ENCODE assay signal across 9 mouse cellular contexts in the genomic region with DNA sequence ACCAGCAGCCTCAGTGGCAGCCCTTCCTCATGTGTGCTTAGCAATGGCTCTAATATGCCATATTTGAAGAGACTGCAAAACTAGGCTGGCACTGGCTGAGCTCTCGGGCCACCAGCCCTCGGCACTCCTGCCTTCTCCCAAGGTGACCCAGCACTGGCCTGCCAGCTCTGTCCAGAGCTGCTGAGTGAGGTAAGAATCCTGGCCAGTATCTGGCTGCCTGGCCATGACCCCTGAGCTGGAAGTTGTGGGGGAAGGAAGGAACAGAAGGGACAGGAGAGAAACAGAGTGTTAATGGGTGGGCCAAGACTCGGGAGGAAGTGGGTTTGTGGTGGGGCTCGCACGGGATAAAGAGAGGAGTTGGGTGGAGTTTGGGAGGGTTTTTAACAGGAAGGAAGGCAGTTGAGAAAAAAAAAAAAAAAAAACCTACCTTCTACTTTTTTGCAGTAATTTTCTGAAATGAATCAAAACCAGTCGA. TPM values are rescaled to one million over a fixed set of nuclear protein-coding genes. Genes with fewer than 3 reads are reported as not detected.
DNase-seq lines count a peak whose midpoint lies in the region; ATAC-seq and TF ChIP-seq lines count a peak whose summit lies in the region.
"Had no signal": no experiment of that assay in that cellular context is flagged by ENCODE, and none has a peak within 500 bp of the region (broad histone marks: within the 10 kb centered on the region; RNA-seq: fewer than 3 reads in every experiment).

No protein-coding gene starts in this region.

- no peaks in the 10 kb centered on the region for H3K9me3 ChIP-seq in heart, embryonic 12.5 days (replicated peaks)
- H3K9me3 ChIP-seq in limb, embryonic 12.5 days: no peaks in the 10 kb centered on the region
- H3K9me3 ChIP-seq in midbrain, embryonic 15.5 days: no peaks in the 10 kb centered on the region
- no peaks in the 10 kb centered on the region for H3K9me3 ChIP-seq in forebrain, embryonic 14.5 days (replicated peaks; ENCODE audit: control insufficient read depth, low read length)

- no peaks in the 10 kb centered on the region for H3K27me3 ChIP-seq in spleen, adult 2 months (ENCODE audit: control insufficient read depth, insufficient read depth, low read length)
- H3K27me3 ChIP-seq in heart, embryonic 12.5 days (replicated peaks): no peaks in the 10 kb centered on the region
- H3K27me3 ChIP-seq in limb, embryonic 12.5 days: no peaks in the 10 kb centered on the region
- H3K27me3 ChIP-seq in midbrain, embryonic 15.5 days (replicated peaks): no peaks in the 10 kb centered on the region
- H3K27me3 ChIP-seq in forebrain, embryonic 14.5 days (replicated peaks; ENCODE audit: control insufficient read depth, insufficient read depth, low read length): no peaks in the 10 kb centered on the region
- H3K27me3 ChIP-seq: Patski had no signal

- H3K27ac ChIP-seq in spleen, adult 2 months (ENCODE audit: insufficient read depth, low read length): peak overlapping the region; percentile 87
- H3K27ac ChIP-seq in heart, embryonic 12.5 days (ENCODE audit: poor library complexity, severe bottlenecking): peak overlapping the region; percentile 95
- peak overlapping the region; percentile 60; the same call in 1 of the 2 replicates for H3K27ac ChIP-seq in limb, embryonic 12.5 days
- no peak overlapping the region for H3K27ac ChIP-seq in midbrain, embryonic 15.5 days
- H3K27ac ChIP-seq in forebrain, embryonic 14.5 days (ENCODE audit: low read depth, low read length): no peak overlapping the region

- H3K9ac ChIP-seq in heart, embryonic 12.5 days: peak overlapping the region; percentile 14; the same call in 1 of the 2 replicates
- H3K9ac ChIP-seq in limb, embryonic 12.5 days (replicated peaks): no peak overlapping the region; the same call in 1 of the 2 replicates
- no peak overlapping the region for H3K9ac ChIP-seq in midbrain, embryonic 15.5 days
- H3K9ac ChIP-seq in forebrain, embryonic 14.5 days (ENCODE audit: low read length): no peak overlapping the region

- H3K36me3 ChIP-seq in spleen, adult 2 months (ENCODE audit: control insufficient read depth, insufficient read depth, low read length): no peaks in the 10 kb centered on the region
- no peaks in the 10 kb centered on the region for H3K36me3 ChIP-seq in heart, embryonic 12.5 days
- H3K36me3 ChIP-seq in limb, embryonic 12.5 days: no peaks in the 10 kb centered on the region
- no peaks in the 10 kb centered on the region for H3K36me3 ChIP-seq in midbrain, embryonic 15.5 days (replicated peaks)
- no peaks in the 10 kb centered on the region for H3K36me3 ChIP-seq in forebrain, embryonic 14.5 days (ENCODE audit: control insufficient read depth, insufficient read depth, low read length)

- peak; percentile 71 for ATAC-seq in heart, embryonic 12.5 days (ENCODE audit: insufficient number of reproducible peaks, low FRiP score)
- no peak for ATAC-seq in limb, embryonic 12.5 days (ENCODE audit: insufficient number of reproducible peaks, insufficient read depth, low FRiP score, low TSS enrichment, low read depth)
- peak; percentile 13; the same call in 1 of the 2 replicates for ATAC-seq in neutrophil, adult 5-6 weeks (ENCODE audit: extremely low read depth, insufficient number of reproducible peaks, low FRiP score, poor library complexity, severe bottlenecking)
- ATAC-seq in midbrain, embryonic 15.5 days (replicated peaks): no peak
- no peak for ATAC-seq in forebrain, embryonic 14.5 days
- ATAC-seq: Patski had no signal

- H3K4me1 ChIP-seq in spleen, adult 2 months (ENCODE audit: control insufficient read depth, insufficient read depth, insufficient read length): peaks cover 40% of the 10 kb centered on the region; the same call in 1 of the 2 replicates
- H3K4me1 ChIP-seq in heart, embryonic 12.5 days (replicated peaks): peaks cover 61% of the 10 kb centered on the region
- peaks cover 36% of the 10 kb centered on the region for H3K4me1 ChIP-seq in limb, embryonic 12.5 days (replicated peaks)
- no peaks in the 10 kb centered on the region for H3K4me1 ChIP-seq in midbrain, embryonic 15.5 days
- no peaks in the 10 kb centered on the region for H3K4me1 ChIP-seq in forebrain, embryonic 14.5 days (ENCODE audit: control insufficient read depth, insufficient read depth, low read length)

- 10% methylated on average over 6 of the region's 6 CpGs for WGBS in spleen, adult 2 months
- WGBS in heart, embryonic 12.5 days: 16% methylated on average over 6 of the region's 6 CpGs
- WGBS in limb, embryonic 12.5 days: 29% methylated on average over 6 of the region's 6 CpGs
- 66% methylated on average over 6 of the region's 6 CpGs for WGBS in midbrain, embryonic 15.5 days
- WGBS in forebrain, embryonic 14.5 days: 66% methylated on average over 6 of the region's 6 CpGs

- H3K4me3 ChIP-seq in spleen, adult 2 months (ENCODE audit: extremely low read depth, insufficient read depth, insufficient read length): no peak overlapping the region
- H3K4me3 ChIP-seq in heart, embryonic 12.5 days: no peak overlapping the region
- H3K4me3 ChIP-seq in limb, embryonic 12.5 days (replicated peaks): no peak overlapping the region
- H3K4me3 ChIP-seq in midbrain, embryonic 15.5 days: no peak overlapping the region
- H3K4me3 ChIP-seq in forebrain, embryonic 14.5 days (ENCODE audit: low read depth, low read length): no peak overlapping the region

- no peak for TF ChIP-seq POLR2A in spleen, adult 2 months (IDR thresholded peaks at IDR 0.05; ENCODE audit: low read depth, low read length)

- TF ChIP-seq CTCF in spleen, adult 2 months (IDR thresholded peaks at IDR 0.05; ENCODE audit: extremely low read depth, insufficient read depth, insufficient read length, insufficient replicate concordance): no peak

- peak overlapping the region; percentile 39 for H3K4me2 ChIP-seq in heart, embryonic 12.5 days
- H3K4me2 ChIP-seq in limb, embryonic 12.5 days: no peak overlapping the region
- no peak overlapping the region for H3K4me2 ChIP-seq in midbrain, embryonic 15.5 days
- H3K4me2 ChIP-seq in forebrain, embryonic 14.5 days (ENCODE audit: low read length): no peak overlapping the region

- peak in 1 of 2 experiments; percentile 50 for DNase-seq in spleen, adult 2 months (ENCODE audit: low read depth in 1 of 2, low spot score in 2 of 2)
- DNase-seq in spleen, postnatal 14 days (ENCODE audit: low spot score in 2 of 2): no peak
- no peak for DNase-seq in embryo, embryonic 9.5 days (ENCODE audit: extremely low spot score)
- no peak for DNase-seq in forebrain, embryonic 14.5 days (ENCODE audit: low spot score)

RNA-seq across cellular contexts. Expression of a gene that starts 17.9 kb away (rescaled TPM):
- polyA plus RNA-seq in spleen, adult 2 months (2012; rRNA removed): 49.2 and 65.2 TPM in 2 replicates
- 43.0 and 45.6 TPM in 2 replicates for polyA plus RNA-seq in heart, embryonic 12.5 days (2016; fragmentation: Nextera tagmentation; extraction: Ambion mirVana)
- 11.7 and 18.7 TPM in 2 replicates for polyA plus RNA-seq in limb, embryonic 12.5 days (2016; fragmentation: Nextera tagmentation; extraction: Ambion mirVana)
- total RNA-seq in neutrophil, adult 5-6 weeks (2017): 341 and 410 TPM in 2 replicates
- 8.3 and 9.4 TPM in 2 replicates for polyA plus RNA-seq in midbrain, embryonic 15.5 days (2015; fragmentation: Nextera tagmentation; extraction: Ambion mirVana)
- 10.5 and 11.8 TPM in 2 replicates for polyA plus RNA-seq in forebrain, embryonic 14.5 days (2014; fragmentation: Nextera tagmentation; extraction: Ambion mirVana)

Comparison
In these comparisons a context has a peak if more than half of its experiments do, and no peak if none do; other contexts are left out.
1. H3K27ac ChIP-seq: peak in spleen, adult 2 months (single experiment), heart, embryonic 12.5 days (single experiment) and limb, embryonic 12.5 days (single experiment); none in midbrain, embryonic 15.5 days (single experiment) and forebrain, embryonic 14.5 days (single experiment).
2. ATAC-seq: peak in heart, embryonic 12.5 days (single experiment) and neutrophil, adult 5-6 weeks (single experiment); none in limb, embryonic 12.5 days (single experiment), midbrain, embryonic 15.5 days (single experiment) and forebrain, embryonic 14.5 days (single experiment).